Mouse (Mus musculus) ovary, postnatal 14 days (tissue): ENCODE data around the gene Tmem106b.

ENCODE experiments used
- DNase-seq: peaks from one replicate; pipeline ENCODE4 v3.0.0; 2022; ENCODE audit warnings: low spot score

Tmem106b gene

DNA sequence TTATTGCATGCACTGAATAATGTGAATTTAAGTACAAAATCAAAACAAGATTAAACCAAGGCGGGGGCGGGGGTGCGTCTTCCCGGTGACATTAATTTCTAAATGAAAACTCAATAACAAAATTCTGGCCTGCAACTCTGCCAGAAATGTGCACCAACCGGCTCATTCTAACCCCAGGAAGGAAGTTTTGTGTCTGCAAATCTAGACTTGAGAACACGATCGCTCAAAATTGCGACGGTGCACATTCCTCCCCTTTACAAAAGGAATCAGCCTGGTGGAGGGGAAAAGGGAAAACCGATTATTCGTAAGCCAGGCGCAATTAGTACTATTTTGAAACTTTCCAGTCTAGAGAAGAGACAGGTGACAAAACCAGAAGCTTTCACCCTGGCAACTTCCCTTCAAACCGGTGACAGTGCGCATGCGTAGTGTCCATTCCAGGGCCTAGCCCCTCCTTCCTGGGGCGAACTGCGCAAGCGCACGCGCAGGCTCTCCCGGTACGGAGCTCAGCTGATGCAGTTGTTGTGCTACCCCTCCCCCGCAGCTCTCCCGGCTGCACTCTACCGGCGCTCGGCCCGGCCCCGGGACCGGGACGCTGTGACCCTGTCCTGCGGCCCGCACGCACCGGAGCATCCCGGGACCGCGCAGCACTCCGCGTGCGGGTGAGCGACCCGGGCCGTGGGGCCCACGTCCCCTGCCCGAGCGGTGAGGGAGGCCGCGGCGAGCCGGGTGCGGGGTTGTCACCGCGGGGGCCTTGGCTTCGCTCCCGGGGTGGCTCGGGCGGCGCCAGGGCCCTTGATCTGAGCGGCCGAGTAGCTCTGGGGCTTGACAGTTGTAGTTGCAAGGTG, at the start of gene Tmem106b:
TSS of gene Tmem106b (plus strand) at position 458 of the 845 bp plus-strand sequence.
- peak; percentile 93 for DNase-seq

DNA sequence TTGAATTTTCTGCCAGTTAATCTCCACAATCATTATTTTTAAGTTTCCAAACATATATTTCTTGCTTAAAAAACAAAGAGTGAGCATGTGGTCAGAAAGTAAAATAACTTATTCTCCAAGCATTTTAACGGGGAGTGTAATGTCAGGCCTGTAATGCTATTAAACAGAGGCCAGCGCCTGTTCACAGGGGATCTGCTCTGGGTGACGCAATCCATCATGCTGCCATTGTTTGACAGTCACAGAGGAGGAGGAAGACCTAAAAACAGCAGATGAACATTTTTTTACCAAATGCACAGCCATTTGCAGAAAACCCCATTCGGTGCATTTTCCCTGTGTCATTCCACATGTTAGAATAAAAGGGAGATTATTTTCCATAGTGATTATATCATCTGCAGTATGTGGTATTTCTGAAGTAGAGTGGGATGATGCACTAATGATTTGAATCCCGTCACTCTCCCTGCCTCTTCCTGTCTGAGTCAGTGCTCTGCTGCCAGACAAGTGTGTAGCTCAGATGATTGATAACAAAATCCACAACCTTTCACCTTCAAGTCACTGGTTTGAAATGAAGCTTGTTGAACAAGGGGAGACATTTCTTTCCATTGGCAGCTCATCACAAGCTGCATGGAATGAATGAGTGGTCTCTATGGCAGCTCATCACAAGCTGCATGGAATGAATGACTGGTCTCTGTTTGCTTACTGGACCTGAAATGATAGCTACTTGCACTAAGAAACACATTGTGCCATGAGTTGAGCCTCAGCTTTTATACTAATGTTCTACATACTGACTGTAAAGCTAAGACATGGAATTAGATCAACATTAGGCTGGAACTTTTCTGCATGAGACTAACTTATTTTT, 48.1 kb upstream of the Tmem106b start:
- DNase-seq = no peak

DNA sequence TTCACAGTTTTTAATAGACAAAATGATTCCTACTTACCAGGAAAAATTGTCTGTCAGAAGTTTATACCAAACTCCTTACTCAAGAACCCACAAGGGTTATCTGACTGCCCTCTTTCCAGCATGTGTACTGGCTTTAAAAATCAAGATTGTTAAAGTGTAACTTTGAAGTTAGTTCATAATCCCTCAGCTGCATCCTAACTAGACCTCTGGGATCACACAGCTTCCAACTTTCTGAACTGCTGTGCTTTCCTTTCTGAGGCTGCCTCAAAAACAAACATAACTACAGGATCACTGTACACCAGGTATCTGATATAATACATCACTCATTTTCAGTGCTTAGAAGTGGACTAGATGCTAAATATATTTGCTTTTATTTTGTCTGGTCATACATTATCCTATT, 39.0 kb upstream of the Tmem106b start:
- DNase-seq = no peak

DNA sequence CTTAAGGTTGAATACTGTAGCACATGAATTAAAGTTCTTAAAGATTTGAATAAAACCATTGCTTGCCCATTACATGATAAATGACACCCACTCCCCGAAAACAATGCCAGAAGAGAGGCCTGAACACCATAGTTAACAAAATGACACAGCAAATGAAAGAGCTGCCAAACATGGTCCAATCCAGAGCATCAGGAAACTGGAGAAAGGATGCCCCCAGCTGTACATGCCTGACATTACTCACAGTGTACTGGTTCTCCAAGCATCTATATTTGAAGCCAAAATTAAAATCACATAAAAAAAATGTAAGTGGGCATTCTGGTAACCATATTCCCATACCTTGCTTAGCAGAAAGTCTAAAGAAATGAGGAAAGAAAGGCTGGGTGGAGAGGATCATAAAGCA, 38.6 kb upstream of the Tmem106b start:
- peak; percentile 5 for DNase-seq

- DNase-seq = no peak
Observed at GRCm38 (mm10) chr6:13052408-13053200, 17.0 kb upstream of the Tmem106b start.

DNA sequence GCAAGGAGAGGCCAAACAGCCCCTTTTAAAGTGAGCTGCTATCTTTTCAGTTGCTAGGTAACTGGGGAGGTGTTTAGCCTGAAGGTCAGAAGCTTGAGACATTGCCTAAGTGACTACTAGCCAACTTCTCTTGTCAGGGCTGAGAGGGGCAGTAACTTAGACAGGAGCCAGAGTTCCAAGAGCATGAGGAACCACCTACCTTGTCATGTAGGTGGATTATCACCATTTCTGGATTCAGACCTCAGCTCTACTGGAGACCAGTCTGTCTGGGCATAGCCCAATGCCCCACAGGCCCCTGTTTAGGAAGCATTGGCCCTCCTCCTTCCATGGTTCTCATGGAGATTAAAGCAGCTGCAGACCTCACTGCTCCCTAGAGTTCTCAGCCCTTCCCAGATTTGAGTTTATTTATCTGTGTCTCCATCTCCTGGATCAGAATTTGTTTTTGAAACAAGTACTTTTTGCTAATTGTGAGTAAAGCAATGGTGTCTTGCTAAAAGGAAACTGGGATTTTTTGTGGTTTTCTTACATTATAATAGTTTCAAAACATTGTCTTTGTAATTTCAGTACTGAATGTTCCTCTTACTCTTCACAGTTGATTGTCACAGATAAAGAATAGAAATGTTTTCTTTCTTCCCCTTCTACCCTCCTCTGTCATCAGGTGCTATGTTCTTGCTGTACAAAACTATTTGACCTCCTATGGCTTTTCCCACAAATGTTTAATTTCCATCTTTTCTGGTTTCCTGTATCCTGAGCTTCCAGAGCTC, 8.1 kb upstream of the Tmem106b start:
- DNase-seq = no peak

- DNase-seq = no peak
Observed at GRCm38 (mm10) chr6:13062063-13062462, 7.5 kb upstream of the Tmem106b start.

DNA sequence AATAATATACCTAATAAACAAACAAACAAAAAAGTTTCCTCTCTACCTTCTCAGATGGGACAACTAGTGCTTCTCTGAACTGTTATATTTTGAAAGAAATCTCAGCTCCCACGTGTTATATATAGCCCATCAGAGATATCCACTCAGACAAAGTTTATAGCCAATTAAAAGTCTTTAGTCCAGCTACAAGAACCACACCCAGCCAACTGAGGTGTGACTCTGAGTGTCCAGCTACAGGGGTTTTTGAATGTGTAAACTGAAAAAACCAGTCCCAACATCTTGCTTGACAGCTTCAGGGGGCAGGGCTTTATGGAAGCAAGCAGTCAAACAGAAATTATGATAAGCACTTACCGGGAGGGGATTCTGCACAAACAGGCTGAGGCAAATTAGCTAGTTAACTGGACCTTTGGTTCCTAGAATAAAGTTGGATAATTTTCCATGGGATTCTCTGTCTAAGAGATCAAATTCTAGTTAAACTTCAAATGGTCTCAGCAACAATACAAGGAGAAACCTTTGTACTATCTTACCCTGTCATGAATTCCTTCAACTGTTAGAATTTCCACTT, 6.8 kb upstream of the Tmem106b start:
- no peak for DNase-seq

DNA sequence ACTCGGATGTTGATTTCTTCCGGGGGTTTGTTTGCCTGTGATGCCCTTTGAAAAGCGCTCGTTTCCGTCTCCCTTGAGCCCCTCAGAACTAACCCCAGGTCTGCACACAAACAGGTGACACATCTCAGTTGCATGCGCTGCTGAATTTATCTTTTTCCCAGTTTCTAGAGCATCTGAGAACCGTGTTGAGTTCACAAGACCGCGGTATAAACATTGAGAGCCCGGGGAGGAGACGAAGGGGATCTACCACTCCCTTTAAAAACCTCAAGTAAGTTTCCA, 527 bp downstream of the Tmem106b start:
- DNase-seq = no peak

- DNase-seq = no peak
Observed at GRCm38 (mm10) chr6:13070485-13070884, 926 bp downstream of the Tmem106b start.

GRCm38 (mm10) chr6:13073036-13073435, 3.5 kb downstream of the Tmem106b start:
- no peak for DNase-seq

DNA sequence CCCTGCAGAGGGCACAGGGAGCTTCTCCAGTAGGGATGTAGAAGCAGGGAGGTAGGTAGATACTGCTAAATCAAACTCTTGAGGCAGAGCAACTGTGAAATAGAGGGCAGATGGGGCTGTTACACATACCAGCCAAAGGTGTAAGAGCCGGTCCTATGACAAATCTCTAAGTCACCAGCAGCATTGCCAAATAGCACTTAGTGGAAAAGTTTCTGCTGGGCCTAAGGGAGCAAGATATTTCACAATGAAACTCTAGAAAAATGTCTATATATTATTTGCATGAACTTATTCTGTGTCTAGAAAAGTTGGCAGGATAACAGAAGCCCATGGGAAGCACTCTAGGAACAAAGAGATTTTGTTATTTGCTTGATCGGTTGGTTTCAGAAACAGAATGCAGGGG, 4.3 kb downstream of the Tmem106b start:
- no peak for DNase-seq

DNA sequence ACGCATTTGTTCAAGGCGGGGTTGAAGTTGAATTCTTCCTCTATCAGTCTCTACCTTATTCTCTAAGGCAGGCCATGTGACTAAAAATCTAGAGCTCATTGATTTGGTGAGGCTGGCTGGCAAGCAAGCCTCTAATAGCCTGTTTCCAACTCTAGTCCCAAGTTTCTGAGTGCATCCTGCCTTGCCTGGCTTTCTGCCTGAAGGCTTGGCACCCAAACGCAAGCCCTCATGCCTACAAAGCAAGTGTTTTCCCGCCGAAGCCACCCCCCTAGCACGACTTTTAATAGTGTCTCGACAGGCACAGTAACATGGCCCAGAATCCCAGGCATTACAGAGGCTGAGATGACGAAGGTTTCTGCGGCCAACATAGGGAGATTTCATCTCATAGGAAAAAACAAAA, 13.3 kb downstream of the Tmem106b start:
- no peak for DNase-seq

DNA sequence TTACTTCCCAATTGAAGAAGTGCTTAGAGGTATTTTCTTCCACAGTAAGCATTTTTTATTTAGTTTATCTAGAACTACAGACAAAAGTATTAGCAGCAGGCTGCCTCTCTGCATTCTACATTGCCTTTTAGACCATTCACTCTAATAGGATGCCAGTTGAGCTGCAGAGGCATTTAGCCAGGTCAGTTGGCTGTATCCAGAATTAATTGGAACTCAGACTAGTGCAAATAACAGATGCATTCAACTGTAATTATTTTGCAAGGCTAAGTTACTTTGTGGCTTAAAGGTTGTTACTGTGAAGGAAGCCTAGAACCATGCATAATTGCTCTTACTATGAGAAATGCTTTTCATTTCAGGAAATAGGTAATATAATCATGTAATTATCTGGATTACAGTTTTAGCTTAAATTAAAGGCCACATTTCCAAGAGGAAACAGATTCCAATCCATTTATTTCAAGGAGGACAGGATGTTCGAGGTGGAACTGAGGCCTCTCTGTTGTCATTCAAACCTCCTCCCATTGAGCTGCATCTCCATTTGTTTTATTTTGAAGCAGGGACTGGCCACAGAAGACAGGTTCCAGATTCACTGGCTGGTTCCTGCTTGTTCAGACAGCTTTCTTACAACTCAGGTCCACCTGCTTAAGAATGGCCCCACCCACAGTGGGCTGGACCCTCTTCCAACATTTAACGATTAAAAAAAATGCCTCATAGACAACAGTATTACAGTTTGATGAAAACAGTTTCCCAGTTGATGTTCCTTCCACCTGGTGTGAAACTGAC, 27.3 kb downstream of the Tmem106b start:
- DNase-seq = no peak

GRCm38 (mm10) chr6:13100137-13100536, 30.6 kb downstream of the Tmem106b start:
- DNase-seq = no peak

DNA sequence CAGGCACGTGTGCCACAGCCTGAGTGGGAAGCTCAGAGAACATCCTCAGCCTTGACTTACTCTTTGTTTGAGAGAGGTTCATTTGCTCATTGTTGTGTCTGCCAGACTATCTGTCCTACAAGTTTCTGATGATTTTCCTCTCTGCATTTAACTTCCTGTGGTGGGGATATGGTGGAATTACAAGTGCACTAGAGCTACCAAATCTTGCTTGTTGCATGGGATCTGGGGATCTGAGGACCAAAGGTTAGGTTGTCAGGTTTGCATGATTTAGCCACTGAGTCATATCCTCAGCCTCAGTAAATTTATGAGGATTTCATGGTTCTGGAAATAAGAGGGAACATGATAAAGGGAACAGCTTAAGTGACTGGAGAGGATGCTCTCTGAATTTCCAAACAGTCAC, 39.1 kb downstream of the Tmem106b start:
- no peak for DNase-seq

DNA sequence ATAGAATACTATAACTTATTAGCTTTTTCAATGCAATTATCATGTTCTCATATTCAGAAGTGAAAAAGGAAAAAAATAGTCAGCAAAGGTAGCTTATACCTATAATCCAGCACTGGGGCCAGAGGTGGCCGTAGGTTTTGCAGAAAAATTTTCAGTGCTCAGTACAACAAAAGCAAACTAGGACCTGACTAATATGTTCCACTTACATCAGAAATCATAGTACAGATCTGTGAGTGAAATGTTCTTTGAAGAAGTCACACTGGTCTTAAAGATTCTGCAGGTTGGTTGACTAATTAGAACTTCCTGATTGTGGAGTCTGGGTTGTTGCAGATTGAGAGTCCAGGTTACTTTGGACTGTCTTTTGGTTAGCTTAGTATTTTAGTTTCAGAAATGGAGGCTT, 67.7 kb downstream of the Tmem106b start:
- no peak for DNase-seq
